In the genomic region with DNA sequence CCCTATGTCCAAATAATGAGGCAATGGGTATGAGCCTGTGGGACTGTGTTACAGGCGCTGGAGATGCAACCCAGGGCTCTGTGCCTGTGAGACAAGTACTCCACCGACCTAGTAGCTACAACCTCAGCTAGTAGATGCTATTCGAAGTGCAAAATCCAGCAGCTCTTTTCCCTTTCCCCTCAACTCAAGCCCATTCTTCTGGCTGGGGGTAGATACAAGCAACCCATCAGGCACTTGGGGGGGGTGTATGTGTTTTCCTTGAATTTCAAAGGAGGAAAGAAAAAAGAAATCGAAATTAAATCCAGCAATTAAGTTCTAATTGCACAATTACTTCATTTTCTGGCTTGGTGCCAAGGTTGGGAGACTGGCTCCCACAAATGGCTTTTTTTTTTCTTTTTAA, we compare ENCODE assay signal across 24 mouse cellular contexts.
A peak's percentile ranks its signal among the peaks of the same experiment; 100 is the strongest.
DNase-seq lines count a peak whose midpoint lies in the region; ATAC-seq and TF ChIP-seq lines count a peak whose summit lies in the region.
"Had no signal": no experiment of that assay in that cellular context is flagged by ENCODE, and none has a peak within 500 bp of the region (broad histone marks: within the 10 kb centered on the region; RNA-seq: fewer than 3 reads in every experiment).

No protein-coding gene starts in this region.

- H3K27me3 ChIP-seq in forebrain, embryonic 13.5 days: no peaks in the 10 kb centered on the region
- H3K27me3 ChIP-seq in thymus, adult 2 months (ENCODE audit: control insufficient read depth, insufficient read depth, low read length): no peaks in the 10 kb centered on the region
- H3K27me3 ChIP-seq: heart, embryonic 15.5 days; Patski had no signal

- H3K4me3 ChIP-seq in forebrain, embryonic 13.5 days: no peak overlapping the region
- no peak overlapping the region for H3K4me3 ChIP-seq in thymus, adult 2 months (ENCODE audit: control insufficient read depth, insufficient read depth, low read length)
- H3K4me3 ChIP-seq: heart, embryonic 15.5 days; left cerebral cortex, adult 2 months; limb, embryonic 10.5 days; myocyte had no signal

- H3K36me3 ChIP-seq in forebrain, embryonic 13.5 days (ENCODE audit: poor library complexity, severe bottlenecking): no peaks in the 10 kb centered on the region
- H3K36me3 ChIP-seq in thymus, adult 2 months (ENCODE audit: control insufficient read depth, insufficient read depth, low read length): no peaks in the 10 kb centered on the region
- H3K36me3 ChIP-seq: heart, embryonic 15.5 days; limb, embryonic 10.5 days had no signal

- no peak overlapping the region; the same call in 1 of the 2 replicates for H3K4me2 ChIP-seq in forebrain, embryonic 13.5 days
- H3K4me2 ChIP-seq: heart, embryonic 15.5 days; liver, embryonic 11.5 days; midbrain, embryonic 11.5 days had no signal

- H3K27ac ChIP-seq in forebrain, embryonic 13.5 days: no peak overlapping the region; the same call in 1 of the 2 replicates
- no peak overlapping the region for H3K27ac ChIP-seq in thymus, adult 2 months (ENCODE audit: control insufficient read depth, insufficient read depth, low read length)
- H3K27ac ChIP-seq: heart, embryonic 15.5 days; left cerebral cortex, adult 2 months; limb, embryonic 10.5 days; stomach, postnatal 0 days had no signal

- H3K9ac ChIP-seq in forebrain, embryonic 13.5 days: no peak overlapping the region
- H3K9ac ChIP-seq: heart, embryonic 15.5 days had no signal

- H3K4me1 ChIP-seq in forebrain, embryonic 13.5 days: peaks cover 40% of the 10 kb centered on the region
- no peaks in the 10 kb centered on the region for H3K4me1 ChIP-seq in thymus, adult 2 months (replicated peaks; ENCODE audit: control insufficient read depth, insufficient read depth, low read length)
- H3K4me1 ChIP-seq: heart, embryonic 15.5 days; limb, embryonic 10.5 days had no signal

- peak; percentile 13 for DNase-seq in layer of hippocampus, adult 11-12 months (ENCODE audit: low spot score)
- DNase-seq in layer of hippocampus, adult 8-10 months (ENCODE audit: low spot score in 2 of 2): no peak
- DNase-seq in retina, postnatal 1 day: peak; percentile 57
- DNase-seq in retina, embryonic 14.5 days (ENCODE audit: low spot score): no peak
- DNase-seq in thymus, adult 2 months: no peak
- no peak for DNase-seq in ovary, postnatal 10 days (ENCODE audit: low spot score)
- DNase-seq: adrenal gland, postnatal 10 days; cerebellum, adult 11 months; cerebellum, postnatal 25 days; gastrocnemius, postnatal 10 days; heart, postnatal 4 days; layer of hippocampus, adult 9-11 months; lung, adult 2 months had no signal

- ATAC-seq in forebrain, embryonic 13.5 days: peak; percentile 79
- ATAC-seq: hindbrain, embryonic 16.5 days; intestine, postnatal 0 days; Patski had no signal

- WGBS in forebrain, embryonic 13.5 days: 33% methylated on average over 4 of the region's 4 CpGs
- 86% methylated on average over 4 of the region's 4 CpGs for WGBS in thymus, adult 2 months

- H3K9me3 ChIP-seq in forebrain, embryonic 13.5 days (replicated peaks): no peaks in the 10 kb centered on the region
- H3K9me3 ChIP-seq: heart, embryonic 15.5 days; limb, embryonic 10.5 days had no signal

- TF ChIP-seq CTCF in thymus, adult 2 months (IDR thresholded peaks at IDR 0.05; ENCODE audit: borderline replicate concordance, control insufficient read depth, extremely low read depth, insufficient read depth, low read length, poor library complexity): no peak

- TF ChIP-seq POLR2A in thymus, adult 2 months (IDR thresholded peaks at IDR 0.05; ENCODE audit: control insufficient read depth, extremely low read depth, insufficient read depth, low read length, poor library complexity): no peak

Comparison
In these comparisons a context has a peak if more than half of its experiments do, and no peak if none do; other contexts are left out.
1. DNase-seq: peak in layer of hippocampus, adult 11-12 months (single experiment) and retina, postnatal 1 day (single experiment); none in layer of hippocampus, adult 8-10 months (0 of 2), retina, embryonic 14.5 days (single experiment), thymus, adult 2 months (single experiment) and ovary, postnatal 10 days (single experiment).